Mouse (Mus musculus) bone marrow macrophage, adult 2 months (primary cell): ENCODE results near the gene Serpina3n.

ENCODE experiments used
- CTCF ChIP-seq: IDR thresholded peaks from 2 replicates; pipeline ENCODE4 v1.5.1; 2012; ENCODE audit warnings: low read depth, mild to moderate bottlenecking, low read length, moderate library complexity
- POLR2A ChIP-seq: IDR thresholded peaks from 2 replicates; pipeline ENCODE4 v1.6.1; 2012; ENCODE audit warnings: mild to moderate bottlenecking, low read depth, low read length, borderline replicate concordance

- no peak for TF ChIP-seq CTCF
- TF ChIP-seq POLR2A: no peak
Measured at GRCm38 (mm10) chr12:104453002-104453401, 46.5 kb downstream of the Serpina3n start.
